Mouse (Mus musculus) colon, adult 2 months (tissue): ENCODE results near the gene Ctr9. TPM values are rescaled to one million over a fixed set of nuclear protein-coding genes. Genes with fewer than 3 reads are reported as not detected.

Source experiments
- polyA plus RNA-seq: library from polyadenylated mRNA; depleted of rRNA; stranded (reverse); fragments of >200 nt; gene quantifications from 2 replicates; pipeline ENCODE4 v1.2.3, GENCODE M21; 2012; rRNA removed

Ctr9 gene
- polyA plus RNA-seq: 7.0 and 8.5 TPM in 2 replicates

GRCm38 (mm10) chr7:111028281-111029045, at the start of gene Ctr9:
TSS of gene Ctr9 (plus strand) at chr7:111028951.

GRCm38 (mm10) chr7:110982053-110982705, 46.6 kb upstream of the Ctr9 start, which contains the start of gene Mrvi1:
TSS of gene Mrvi1 (minus strand) at chr7:110982461.

GRCm38 (mm10) chr7:111082822-111083732, 54.3 kb downstream of the Ctr9 start, which contains the start of gene Eif4g2:
TSS of gene Eif4g2 (minus strand) at chr7:111083030.

Other genes starting within 250 kb of the Ctr9 start
- gene Rnf141, start 184.5 kb upstream of the Ctr9 start, polyA plus RNA-seq: 15.8 and 19.8 TPM in 2 replicates
- 18.9 and 22.0 TPM in 2 replicates for gene Lyve1, start 165.7 kb upstream of the Ctr9 start, polyA plus RNA-seq
- 38.0 and 41.0 TPM in 2 replicates for gene Mrvi1, start 46.5 kb upstream of the Ctr9 start, polyA plus RNA-seq
- 32.9 and 67.5 TPM in 2 replicates for gene Eif4g2, start 54.1 kb downstream of the Ctr9 start, polyA plus RNA-seq